In the genomic region with DNA sequence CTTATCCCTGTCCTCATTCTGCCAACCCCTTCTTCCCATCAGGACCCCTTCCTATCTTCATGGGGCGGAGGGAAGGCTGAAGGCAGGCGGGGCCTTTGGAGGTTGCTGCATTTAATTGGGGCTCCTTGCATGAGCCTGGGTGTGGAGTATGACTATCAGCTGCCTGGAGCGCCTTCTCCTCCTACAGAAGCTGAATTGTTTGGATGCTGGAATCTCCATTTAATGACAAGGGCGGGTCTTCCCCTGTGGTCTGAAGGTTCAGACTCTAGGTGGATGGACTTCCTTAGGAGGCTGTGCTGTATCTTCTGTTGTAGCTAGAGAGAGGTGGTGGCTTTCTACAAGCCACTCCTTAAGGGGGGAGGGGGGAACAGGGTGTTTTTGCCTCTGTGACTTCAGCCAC, we compare ENCODE assay signal across 25 mouse cellular contexts.
"Had no signal": no experiment of that assay in that cellular context is flagged by ENCODE, and none has a peak within 500 bp of the region (broad histone marks: within the 10 kb centered on the region; RNA-seq: fewer than 3 reads in every experiment).

No protein-coding gene starts in this region.

- H3K4me2 ChIP-seq: heart, embryonic 12.5 days; hindbrain, embryonic 14.5 days; intestine, embryonic 15.5 days; limb, embryonic 13.5 days; limb, embryonic 15.5 days; liver, embryonic 12.5 days had no signal

- H3K9ac ChIP-seq: heart, embryonic 12.5 days; hindbrain, embryonic 14.5 days; intestine, embryonic 15.5 days; limb, embryonic 13.5 days; limb, embryonic 15.5 days; liver, embryonic 12.5 days; liver, embryonic 14.5 days had no signal

- ATAC-seq: hindbrain, embryonic 16.5 days; inflammation-experienced regulatory T-cells, adult 6 months; intestine, embryonic 15.5 days; intestine, postnatal 0 days; liver, embryonic 12.5 days had no signal

- H3K4me3 ChIP-seq: gastrocnemius, adult 2 months; heart, embryonic 10.5 days; heart, embryonic 12.5 days; intestine, embryonic 15.5 days; layer of hippocampus, adult 2 months; limb, embryonic 13.5 days; limb, embryonic 15.5 days; liver, embryonic 12.5 days had no signal

- H3K4me1 ChIP-seq: heart, embryonic 10.5 days; heart, embryonic 12.5 days; intestine, embryonic 15.5 days; limb, embryonic 13.5 days; limb, embryonic 15.5 days; liver, embryonic 12.5 days had no signal

- H3K27me3 ChIP-seq: heart, embryonic 12.5 days; intestine, embryonic 15.5 days; limb, embryonic 13.5 days; limb, embryonic 15.5 days; liver, embryonic 12.5 days had no signal

- H3K27ac ChIP-seq: gastrocnemius, adult 2 months; heart, embryonic 10.5 days; hindbrain, embryonic 14.5 days; intestine, embryonic 15.5 days; layer of hippocampus, adult 2 months; limb, embryonic 13.5 days; limb, embryonic 15.5 days; liver, embryonic 12.5 days; liver, embryonic 14.5 days had no signal

- DNase-seq: gastrocnemius, adult 2 months; gastrocnemius, postnatal 10 days; gastrocnemius, postnatal 25 days; heart, adult 18-20 months; heart, postnatal 10 days; heart, postnatal 4 days; kidney, adult 18-20 months; kidney, adult 8-10 months; kidney, postnatal 10 days; kidney, postnatal 25 days; kidney, postnatal 4 days; layer of hippocampus, postnatal 36 days; left cerebral cortex, postnatal 4 days had no signal

- H3K9me3 ChIP-seq: heart, embryonic 10.5 days; heart, embryonic 12.5 days; intestine, embryonic 15.5 days; limb, embryonic 13.5 days; limb, embryonic 15.5 days; liver, embryonic 12.5 days had no signal
